Mouse (Mus musculus) olfactory bulb, adult 2 months (tissue): ENCODE results near the gene Tpm1. TPM values are rescaled to one million over a fixed set of nuclear protein-coding genes. Genes with fewer than 3 reads are reported as not detected.
A peak's percentile ranks its signal among the peaks of the same experiment; 100 is the strongest.

Experiments used
- H3K27ac ChIP-seq: fragments of 200-500 bp; 2 replicates; pipeline ENCODE4 v1.5.1; 2012; ENCODE audit warnings: low read depth, low read length; ENCODE audit not compliant: insufficient read depth
- H3K4me1 ChIP-seq: fragments of 200-500 bp; 2 replicates; pipeline ENCODE4 v1.6.1; 2012; ENCODE audit warnings: low read length; ENCODE audit not compliant: control insufficient read depth, insufficient read depth
- H3K4me3 ChIP-seq: fragments of 200-500 bp; 2 replicates; pipeline ENCODE4 v1.5.1; 2012; ENCODE audit warnings: mild to moderate bottlenecking, low read depth, low read length, moderate library complexity; ENCODE audit not compliant: insufficient read depth
- CTCF ChIP-seq: fragments of 200-500 bp; IDR thresholded peaks from 2 replicates; pipeline ENCODE4 v1.5.1; 2012; ENCODE audit warnings: low read depth, mild to moderate bottlenecking, low read length, moderate library complexity; ENCODE audit not compliant: insufficient read depth
- POLR2A ChIP-seq: fragments of 200-500 bp; IDR thresholded peaks from 2 replicates; pipeline ENCODE4 v1.6.1; 2012; ENCODE audit warnings: mild to moderate bottlenecking, low read depth, low read length, moderate library complexity; ENCODE audit not compliant: insufficient read depth
- WGBS: fragments of 180-500 bp; shearing (Covaris S2); methylation state at CpG from one replicate; pipeline ENCODE4 v1.1.7; 2018; 5-methylcytosine and 5-hydroxymethylcytosine counted together
- polyA plus RNA-seq: library from polyadenylated mRNA; stranded (reverse); fragments of >200 nt; gene quantifications from 2 replicates; pipeline ENCODE4 v1.2.4, GENCODE M21; 2012; ENCODE audit warnings: low replicate concordance; ENCODE audit not compliant: missing spikeins, insufficient read depth, insufficient read length

The Tpm1 gene
- polyA plus RNA-seq, 1 experiment, result not detected

GRCm38 (mm10) chr9:66999698-67000097 is 49.5 kb downstream of the Tpm1 start:
- Histone ChIP-seq H3K4me3 (no peak overlapping the region), H3K4me1 (peaks cover 7% of the 10 kb centered on the region), H3K27ac (no peak overlapping the region)
- no peak for TF ChIP-seq POLR2A
- TF ChIP-seq CTCF, result no peak
- WGBS, result 90% methylated on average over 8 of the region's 8 CpGs

- Histone ChIP-seq H3K27ac (no peak overlapping the region), H3K4me3 (no peak overlapping the region), H3K4me1 (peaks cover 18% of the 10 kb centered on the region)
- 88% methylated on average over 8 of the region's 8 CpGs for WGBS
- TF ChIP-seq POLR2A, result no peak
- TF ChIP-seq CTCF, result no peak
Observed at GRCm38 (mm10) chr9:66991750-66992410, 57.3 kb downstream of the Tpm1 start.

DNA sequence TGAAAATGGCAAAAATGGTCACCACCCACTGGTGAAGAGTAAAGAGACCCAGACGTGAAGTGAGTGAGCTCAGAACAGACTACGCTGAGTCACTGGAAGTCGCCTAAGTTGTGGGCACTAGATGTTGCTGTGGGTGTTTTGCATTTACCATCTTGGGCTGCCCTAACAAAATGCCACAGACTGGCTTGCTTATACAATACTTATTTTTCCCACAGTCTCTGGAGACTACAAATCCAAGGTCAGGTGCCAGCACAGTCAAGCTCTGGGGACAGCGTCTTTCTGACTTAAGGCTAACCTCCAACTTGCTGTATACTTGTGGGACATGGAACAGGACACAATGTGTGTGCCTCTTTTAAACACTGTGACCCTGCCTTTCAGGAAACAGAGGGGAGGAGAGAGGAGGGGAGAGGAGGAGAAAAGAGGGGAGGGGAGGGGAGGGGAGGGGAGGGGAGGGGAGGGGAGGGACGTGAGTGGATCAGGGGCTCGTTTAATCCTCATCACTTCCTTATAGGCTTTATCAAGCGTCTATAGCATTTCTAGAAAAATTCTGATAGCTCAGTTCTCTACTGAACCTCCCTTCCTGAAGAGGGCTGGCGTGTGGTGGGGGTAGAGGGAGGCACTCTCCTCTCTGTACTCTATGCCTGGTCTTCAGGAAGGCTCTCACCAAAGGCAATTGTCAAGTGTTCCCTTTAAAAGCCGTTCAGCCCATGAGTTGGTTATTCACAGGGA is 58.0 kb downstream of the Tpm1 start:
- TF ChIP-seq CTCF (no peak), POLR2A (no peak)
- Histone ChIP-seq H3K4me3 (no peak overlapping the region), H3K4me1 (peaks cover 18% of the 10 kb centered on the region), H3K27ac (no peak overlapping the region)
- 42% methylated on average over 9 of the region's 9 CpGs for WGBS

DNA sequence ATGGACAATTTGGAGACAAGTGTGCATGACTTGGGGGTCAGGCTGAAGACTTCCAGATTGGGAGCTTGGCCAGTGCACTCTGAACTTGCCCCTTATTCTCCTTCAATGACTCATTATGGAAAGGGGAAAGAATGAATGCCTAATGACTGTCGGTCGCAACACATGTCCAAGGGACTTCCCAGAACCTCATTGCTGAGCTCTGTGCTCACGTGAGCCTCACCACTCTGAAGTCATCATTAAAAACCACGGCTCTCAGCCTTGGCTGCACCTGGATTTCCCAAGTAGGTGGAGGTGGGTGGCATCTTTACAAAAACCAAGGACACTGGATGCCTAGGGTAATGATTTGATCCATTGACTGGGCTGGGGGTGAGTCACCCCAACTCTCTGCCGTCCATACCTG is 59.2 kb downstream of the Tpm1 start:
- H3K4me3 ChIP-seq, result no peak overlapping the region
- peaks cover 18% of the 10 kb centered on the region for H3K4me1 ChIP-seq
- WGBS, result 79% methylated on average over 5 of the region's 5 CpGs
- no peak for TF ChIP-seq POLR2A
- no peak for TF ChIP-seq CTCF
- no peak overlapping the region for H3K27ac ChIP-seq

DNA sequence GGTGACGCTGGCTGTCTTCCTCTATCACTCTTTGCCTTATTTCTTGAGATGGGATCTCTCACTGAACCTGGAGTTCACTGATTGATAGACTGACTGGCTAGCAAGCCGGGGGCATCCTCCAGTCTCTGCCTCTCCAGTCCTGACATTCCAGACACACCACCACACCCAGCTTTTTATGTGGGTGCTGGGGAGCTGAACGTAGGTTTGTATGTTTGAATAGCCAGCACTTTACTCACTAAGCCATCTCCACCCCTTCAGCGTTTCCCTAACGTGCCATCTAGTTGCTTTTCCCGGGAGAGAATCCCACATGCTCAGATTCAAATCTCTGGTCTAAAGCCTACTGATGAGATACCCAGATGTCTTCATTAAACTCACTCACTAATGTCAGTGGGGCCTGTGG is 59.6 kb downstream of the Tpm1 start:
- no peak overlapping the region for H3K4me3 ChIP-seq
- H3K4me1 ChIP-seq, result peaks cover 18% of the 10 kb centered on the region
- TF ChIP-seq POLR2A (no peak), CTCF (no peak)
- WGBS, result 47% methylated on average over 6 of the region's 6 CpGs
- no peak overlapping the region for H3K27ac ChIP-seq

DNA sequence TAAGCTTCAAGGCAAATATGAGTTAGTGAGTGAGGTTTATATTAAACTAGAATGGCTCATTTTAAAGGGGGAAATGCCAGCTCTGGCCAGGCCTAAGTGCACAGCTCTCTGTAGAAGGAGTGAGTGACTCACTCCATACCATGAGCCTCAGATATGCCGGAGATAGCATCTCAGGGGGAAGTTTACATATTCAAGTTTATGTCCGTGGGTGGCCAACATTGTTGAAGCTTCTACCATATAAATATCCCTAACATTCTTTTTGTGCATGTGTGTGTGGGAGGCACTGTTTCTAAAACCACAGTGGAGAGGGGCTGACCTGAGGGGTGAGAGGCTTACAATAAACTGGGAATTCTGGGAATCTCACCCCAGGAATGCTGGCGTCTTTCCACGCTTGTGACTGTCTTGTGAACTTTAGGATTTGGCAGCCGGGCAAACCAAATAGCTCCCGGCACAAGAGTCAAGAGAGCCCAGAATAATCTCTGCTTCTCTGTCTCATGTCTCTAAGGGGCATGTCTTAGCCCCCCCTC is 60.3 kb downstream of the Tpm1 start:
- H3K4me1 ChIP-seq, result peaks cover 18% of the 10 kb centered on the region
- H3K27ac ChIP-seq, result 0 out of 2 replicates have a peak overlapping the region, but pooled peaks have one; percentile 14
- H3K4me3 ChIP-seq, result no peak overlapping the region
- 12% methylated on average over 6 of the region's 6 CpGs for WGBS
- TF ChIP-seq POLR2A (no peak), CTCF (no peak)

- WGBS, result 55% methylated on average over 11 of the region's 11 CpGs
- H3K27ac ChIP-seq, result peak overlapping the region; percentile 14; the same call in 1 of the 2 replicates
- H3K4me3 ChIP-seq, result no peak overlapping the region
- TF ChIP-seq POLR2A (no peak), CTCF (no peak)
- peaks cover 18% of the 10 kb centered on the region for H3K4me1 ChIP-seq
Observed at GRCm38 (mm10) chr9:66988198-66988887, 60.9 kb downstream of the Tpm1 start.

GRCm38 (mm10) chr9:66985377-66985776 is 63.8 kb downstream of the Tpm1 start:
- TF ChIP-seq CTCF (no peak), POLR2A (no peak)
- H3K4me1 ChIP-seq, result peaks cover 16% of the 10 kb centered on the region
- no peak overlapping the region for H3K4me3 ChIP-seq
- 66% methylated on average over 7 of the region's 7 CpGs for WGBS
- no peak overlapping the region for H3K27ac ChIP-seq

DNA sequence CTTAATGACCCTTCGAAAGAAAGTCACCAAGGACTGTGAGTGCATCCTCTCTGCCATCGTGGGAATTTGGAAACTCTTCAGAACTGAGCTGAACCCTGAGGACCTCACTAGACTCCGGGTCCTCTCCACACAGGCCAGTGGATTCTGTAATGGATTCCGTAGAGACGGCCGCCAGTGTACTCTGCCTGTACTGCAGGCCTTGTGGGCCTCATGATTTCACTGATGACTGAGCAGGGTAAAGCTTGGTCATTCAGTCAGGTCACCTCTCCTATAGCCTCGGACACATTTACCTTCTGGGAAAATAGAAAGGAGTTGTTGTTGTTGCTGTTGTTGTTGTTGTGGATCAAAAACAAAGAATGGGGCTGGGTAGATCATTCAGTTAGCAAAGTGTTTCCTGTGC is 67.1 kb downstream of the Tpm1 start:
- TF ChIP-seq POLR2A (no peak), CTCF (no peak)
- Histone ChIP-seq H3K4me3 (no peak overlapping the region), H3K27ac (no peak overlapping the region), H3K4me1 (peaks cover 3% of the 10 kb centered on the region; the same call in 1 of the 2 replicates)
- 81% methylated on average over 7 of the region's 7 CpGs for WGBS
